Mouse (Mus musculus) liver, postnatal 0 days (tissue): Measurements from ENCODE around the gene Rhbg.

Experiments
- CTCF ChIP-seq: sonication (generic); IDR thresholded peaks from 2 replicates; pipeline ENCODE4 v1.5.1; 2016; ENCODE audit warnings: antibody characterized with exemption, low read depth
- EP300 ChIP-seq: IDR thresholded peaks from 2 replicates; pipeline ENCODE4 v1.6.1; 2016; ENCODE audit warnings: antibody characterized with exemption, low read depth, mild to moderate bottlenecking

GRCm38 (mm10) chr3:88287110-88287509 lies 32.6 kb upstream of the Rhbg start, which contains the start of gene Gm38392:
- no peak for TF ChIP-seq CTCF
- TF ChIP-seq EP300, result no peak
